Mouse (Mus musculus): ENCODE data around the gene Dact1.

The Dact1 gene

DNA sequence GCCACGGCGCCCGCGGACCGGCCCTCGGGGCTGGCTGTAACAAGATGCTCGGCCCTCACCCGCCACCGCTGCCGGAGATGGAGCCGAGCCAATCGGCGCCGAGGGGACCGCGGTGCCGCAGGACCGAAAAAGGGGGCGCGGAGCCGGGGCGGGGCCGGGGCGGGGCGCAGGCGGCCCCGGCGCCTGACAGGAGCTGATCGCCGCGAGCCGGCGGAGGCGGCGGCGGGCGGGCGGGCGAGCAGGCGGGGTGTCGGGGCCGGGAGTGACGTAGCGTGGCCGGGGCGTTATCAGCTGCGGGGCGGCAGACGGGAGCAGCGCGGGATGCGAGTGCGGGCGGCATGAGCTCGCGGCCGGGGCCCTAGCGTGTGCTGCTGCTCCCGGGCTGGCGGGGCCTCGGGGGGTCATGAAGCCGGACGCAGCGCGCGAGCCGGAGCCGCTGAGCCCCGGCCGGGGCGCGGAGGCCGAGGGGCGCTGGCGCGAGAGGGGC lies at the start of gene Dact1:
TSS of gene Dact1 (plus strand) at position 304 of the 487 bp plus-strand sequence.
- peak; percentile 85 for DNase-seq (ENCODE audit: low read depth, low spot score)

DNA sequence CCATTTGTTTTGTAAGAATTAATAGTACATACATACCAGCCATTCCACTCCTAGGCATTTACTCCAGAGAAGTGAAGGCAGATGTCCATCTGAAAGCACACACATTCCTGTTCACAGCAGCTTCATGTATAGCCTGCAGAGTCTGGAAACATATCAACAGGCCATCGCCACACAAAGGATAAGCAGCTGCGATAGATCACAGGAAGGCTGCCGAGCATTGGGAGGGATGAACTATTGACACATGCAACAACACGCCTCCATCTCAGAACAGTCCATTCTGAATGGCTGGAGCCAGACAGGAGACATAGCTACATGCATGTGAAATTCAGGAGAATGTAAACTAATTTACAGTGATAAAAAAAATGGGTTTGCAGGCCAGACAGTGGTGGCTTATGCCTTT lies 45.5 kb upstream of the Dact1 start:
- no peak for DNase-seq (ENCODE audit: low read depth, low spot score)

DNA sequence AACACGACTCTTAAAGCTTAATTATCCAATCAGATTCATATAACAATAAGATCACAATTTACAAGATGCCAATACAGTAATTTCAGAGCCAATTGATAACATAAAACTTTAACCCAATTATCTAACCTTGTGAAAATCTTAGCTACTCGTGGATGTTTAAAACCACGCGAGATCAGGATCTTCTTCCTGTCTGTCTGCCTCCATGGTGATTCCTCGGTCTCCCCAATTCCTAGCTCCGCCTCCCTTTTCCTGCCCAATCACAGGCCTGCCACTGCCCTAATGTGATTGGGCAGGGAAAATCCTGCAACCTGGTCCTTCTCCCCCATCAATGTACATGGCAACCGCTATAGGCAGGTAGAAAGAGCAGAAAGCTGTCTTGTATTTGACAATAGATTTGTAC lies 40.3 kb upstream of the Dact1 start:
- DNase-seq (ENCODE audit: low read depth, low spot score) = no peak

DNA sequence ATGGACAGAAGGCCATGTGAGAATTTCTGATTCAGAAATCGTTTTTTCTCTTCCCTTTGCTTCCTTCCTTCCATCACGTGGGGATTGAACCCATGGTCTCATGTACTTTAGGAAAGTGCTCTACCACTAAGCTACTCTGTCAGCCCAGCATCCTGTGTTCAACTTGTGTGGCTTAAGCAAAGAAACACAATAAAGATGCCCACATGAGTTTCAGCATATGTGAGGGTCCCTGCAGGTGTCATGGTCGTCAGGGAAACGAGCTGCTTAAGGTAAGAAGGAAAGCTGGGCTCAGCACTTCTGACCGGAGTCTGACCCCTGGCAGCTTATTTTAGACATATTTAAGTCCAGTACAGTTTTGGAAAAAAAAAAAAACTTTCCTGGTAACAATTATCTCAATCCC lies 38.6 kb upstream of the Dact1 start:
- no peak for DNase-seq (ENCODE audit: low read depth, low spot score)

DNA sequence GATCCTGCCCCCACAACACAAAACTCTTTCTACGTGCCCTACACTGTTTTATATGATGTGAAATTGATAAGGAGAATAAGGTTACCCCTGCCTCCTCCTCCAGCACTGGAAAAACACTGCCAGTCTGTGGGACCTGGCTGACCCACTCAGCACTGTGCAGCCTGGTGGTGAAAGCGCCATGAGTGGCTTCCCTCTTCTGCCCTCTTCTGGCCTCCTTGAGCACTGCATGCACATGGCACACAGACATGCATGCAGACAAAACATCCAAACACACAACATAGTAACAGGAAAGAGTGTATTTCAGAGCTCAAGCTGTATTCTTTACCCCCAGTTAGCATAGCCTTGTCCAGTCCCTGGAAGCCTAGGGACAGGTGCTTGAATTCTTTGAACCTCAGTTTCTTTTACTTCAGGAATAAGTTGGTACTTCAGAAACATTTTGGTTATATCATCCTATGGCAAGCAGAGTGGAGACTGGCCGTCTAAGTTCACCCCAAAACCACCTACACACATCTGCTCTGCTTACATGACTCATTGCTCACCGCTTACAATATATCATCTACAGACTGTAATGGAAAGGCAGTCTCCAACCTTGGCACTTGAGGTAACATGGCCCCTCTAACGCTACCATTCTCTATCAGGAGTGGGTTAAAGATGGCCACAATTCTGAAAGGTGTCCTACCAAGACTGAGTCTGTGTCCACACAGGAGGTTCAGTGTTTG lies 35.0 kb upstream of the Dact1 start:
- no peak for DNase-seq (ENCODE audit: low read depth, low spot score)

DNA sequence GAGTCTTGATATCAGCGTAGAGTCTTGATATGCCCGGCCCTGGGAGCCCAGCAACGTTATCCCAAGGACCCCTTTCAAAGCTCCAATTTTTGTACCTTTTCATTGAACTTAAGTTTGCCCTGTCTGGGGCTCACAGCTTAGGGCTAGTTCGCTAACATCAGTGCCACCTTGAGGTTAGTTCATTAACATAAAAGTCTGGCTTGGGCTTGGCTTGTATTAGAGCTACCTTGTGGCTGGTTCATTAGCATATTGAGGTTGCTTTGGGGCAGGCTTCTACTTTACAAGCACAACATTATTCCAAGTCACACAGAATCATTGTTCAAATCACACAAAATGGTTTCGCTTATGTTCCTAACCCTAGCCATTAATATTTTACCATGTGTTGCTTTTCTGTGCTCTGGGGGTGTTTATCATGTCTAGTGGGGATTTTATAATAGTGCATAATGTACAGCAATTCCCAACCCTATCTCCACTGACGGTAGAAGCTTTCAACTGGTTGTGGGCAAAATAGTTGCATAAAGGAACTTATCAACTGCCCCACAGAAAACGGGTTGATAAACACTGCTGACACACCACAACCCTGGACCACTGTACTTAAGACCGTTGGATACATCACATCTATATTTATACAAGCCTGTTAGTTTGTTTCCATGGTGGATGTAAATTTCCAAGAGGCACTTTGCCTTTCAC lies 33.6 kb upstream of the Dact1 start:
- no peak for DNase-seq (ENCODE audit: low read depth, low spot score)

DNA sequence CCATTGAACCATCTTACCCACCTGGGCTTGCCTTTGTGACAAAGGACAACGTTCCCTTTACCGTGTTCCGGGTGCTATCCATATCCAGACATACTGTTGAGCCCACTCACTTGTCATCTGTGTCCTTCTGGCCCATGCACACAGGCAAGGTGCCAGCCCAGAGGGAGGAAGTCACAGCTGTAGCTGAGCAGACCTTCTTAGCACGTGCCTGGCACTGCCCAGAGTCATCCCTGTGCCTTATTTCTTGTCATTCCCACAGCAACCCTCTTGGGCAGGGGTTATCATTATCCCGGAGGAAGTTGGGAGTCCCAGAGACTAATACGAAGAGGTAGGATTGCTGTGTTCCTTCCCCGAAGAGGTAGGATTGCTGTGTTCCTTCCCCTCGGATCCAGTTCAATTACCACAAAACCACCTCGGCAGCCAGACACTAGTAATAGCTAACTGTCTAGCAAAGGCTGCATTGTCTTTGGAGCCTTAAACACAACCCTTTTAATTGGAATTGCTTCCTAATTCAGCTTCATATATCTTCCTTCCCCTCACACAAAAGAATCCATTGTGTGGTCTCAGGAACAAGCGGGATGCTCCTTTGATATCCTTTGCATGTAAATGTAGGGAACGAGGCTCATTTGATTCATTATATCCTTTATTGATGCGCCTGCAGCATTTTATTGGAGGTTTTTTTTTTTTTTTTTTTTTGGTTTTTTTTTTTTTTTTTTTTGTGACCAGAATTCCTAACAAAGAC lies 30.0 kb upstream of the Dact1 start:
- no peak for DNase-seq (ENCODE audit: low read depth, low spot score)

DNA sequence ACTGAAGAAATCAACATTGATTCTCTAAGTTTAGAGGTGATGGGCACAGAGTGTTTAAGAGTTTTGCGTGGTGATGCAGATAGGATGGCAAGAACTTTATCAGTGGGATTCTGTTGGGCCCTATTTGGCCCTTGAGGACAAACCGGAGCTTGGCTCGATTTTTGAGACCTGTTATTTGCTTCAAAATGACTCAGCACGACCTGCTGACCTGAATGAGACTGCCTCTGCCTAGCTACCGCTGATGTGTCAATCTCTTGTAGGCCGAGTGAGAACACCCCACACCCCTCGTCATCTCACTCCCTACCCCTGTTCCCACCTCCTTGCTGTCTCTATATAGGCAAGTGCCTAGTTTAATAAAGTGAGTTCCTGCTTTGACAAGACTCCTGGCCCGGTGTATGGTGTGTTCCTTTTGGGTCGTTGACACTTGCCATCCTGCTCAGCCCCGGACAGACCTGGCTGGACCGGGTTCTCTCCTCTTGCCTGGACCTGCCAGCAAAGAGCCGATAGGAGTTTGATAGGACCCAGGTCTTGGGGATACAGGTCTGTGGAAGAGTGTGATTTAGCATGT lies 28.4 kb upstream of the Dact1 start:
- DNase-seq (ENCODE audit: low read depth, low spot score) = no peak

DNA sequence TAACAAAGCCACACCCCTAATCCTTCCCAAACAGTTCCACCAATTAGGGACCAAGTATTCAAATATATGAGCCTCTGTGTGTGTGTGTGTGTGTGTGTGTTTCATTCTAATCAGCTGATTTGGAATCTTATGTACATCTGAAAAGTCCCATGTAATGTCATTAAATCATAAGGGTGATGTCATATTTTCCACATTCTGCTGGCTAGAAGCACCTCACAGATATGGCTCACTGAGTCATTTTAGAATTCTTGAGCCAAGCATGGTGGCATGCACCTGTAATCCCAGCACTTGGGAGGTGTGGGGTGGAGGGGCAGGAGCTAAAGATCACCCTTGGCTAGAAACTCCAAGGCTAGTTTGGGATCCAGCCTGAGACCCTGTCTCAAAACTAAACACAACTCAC lies 24.3 kb upstream of the Dact1 start:
- no peak for DNase-seq (ENCODE audit: low read depth, low spot score)

DNA sequence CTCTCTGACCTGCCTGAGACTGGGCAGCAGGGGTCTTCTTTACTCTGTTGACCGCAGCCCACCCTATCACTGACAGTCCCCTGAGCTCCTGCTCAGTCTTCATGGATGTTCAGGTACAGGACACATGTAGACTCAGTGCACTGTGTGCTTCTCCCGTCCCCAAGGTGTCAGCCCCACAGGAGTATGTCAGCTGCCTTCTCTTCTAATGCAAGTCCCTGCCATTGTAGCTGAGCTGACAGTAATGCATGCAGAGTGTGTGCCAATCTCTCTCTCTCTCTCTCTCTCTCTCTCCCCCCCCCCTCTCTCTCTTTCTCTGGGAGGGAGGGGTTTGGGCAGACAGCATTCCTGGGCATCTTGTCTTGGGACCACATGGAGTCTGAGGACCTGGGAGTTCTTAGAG lies 19.2 kb upstream of the Dact1 start:
- DNase-seq (ENCODE audit: low read depth, low spot score) = no peak

DNA sequence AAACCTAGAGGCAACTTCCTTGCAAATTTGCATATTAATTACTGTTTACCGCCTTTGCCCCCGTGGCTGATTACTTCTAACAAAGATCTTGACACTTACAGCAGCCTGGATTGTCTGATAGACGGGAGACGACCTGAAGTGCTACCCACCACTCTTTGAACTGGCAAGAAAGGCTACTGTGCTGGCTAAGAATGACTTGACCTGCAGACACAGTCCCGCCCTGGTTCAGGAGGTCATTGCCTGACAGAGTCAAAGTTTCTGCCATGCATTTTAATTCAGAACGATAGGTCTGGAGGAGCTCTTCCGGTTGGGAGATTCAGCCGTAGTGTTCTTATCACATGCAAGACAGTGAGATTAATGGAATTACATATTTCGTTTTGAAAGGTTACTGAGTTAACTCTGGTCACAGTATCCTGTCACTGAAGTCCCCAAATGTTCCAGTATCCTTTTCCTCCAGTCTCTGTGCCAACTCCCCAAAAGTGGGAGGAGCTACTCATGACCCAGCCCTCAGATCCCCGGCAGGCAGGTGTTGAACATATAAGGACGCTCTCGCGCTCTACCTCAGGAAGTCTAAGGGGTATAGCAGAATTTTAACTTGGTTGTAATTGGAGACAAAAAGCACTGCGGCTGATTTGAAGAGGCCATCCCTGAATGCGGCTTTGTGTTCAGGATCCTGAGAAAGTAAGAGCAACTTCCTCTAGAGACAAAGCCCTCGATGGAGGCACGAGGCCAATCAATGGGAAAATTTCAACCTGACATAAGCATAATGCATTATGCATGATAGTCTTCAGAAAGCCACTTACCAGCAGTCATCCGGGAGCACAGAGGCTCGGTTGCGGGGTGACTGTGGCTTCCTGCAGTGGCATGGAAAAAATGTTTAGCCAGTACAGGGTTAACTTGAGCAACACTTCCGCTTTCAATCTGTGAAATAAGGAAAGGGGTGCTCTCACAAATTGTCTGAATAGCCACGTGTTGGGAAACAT lies 15.4 kb upstream of the Dact1 start:
- DNase-seq (ENCODE audit: low read depth, low spot score) = no peak

DNA sequence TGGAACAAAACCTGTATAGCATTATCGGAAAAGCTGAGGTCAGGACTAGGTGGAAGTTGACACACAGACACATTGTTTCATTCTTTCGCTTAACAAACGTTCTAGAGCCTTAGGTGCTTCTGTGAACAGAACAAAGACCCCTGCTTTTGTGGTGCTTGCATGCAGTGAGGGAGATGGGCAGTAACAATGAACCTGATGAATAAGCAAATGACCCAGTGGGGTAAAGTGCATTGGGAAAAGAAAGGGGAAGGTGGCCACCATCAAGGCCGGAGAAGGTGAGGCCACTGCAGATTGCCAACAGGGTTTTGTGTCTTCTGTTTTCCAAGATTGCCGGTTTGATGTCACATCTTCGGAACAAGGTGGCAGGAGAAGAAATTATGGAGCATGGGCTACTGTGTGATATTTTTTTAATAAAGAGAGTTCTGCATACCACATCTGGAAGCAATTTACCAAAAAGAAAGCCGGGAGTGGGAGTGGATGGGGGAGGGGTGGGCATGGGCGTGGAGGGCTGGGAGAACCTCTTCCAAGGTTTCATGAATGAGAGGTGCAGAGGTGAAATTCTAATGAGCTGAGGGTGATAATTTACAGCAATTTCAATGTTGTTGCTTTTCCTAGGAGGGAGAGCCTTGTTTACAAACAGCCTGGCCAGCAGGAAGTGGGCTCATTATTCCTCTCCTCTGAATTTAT lies 12.7 kb upstream of the Dact1 start:
- no peak for DNase-seq (ENCODE audit: low read depth, low spot score)

DNA sequence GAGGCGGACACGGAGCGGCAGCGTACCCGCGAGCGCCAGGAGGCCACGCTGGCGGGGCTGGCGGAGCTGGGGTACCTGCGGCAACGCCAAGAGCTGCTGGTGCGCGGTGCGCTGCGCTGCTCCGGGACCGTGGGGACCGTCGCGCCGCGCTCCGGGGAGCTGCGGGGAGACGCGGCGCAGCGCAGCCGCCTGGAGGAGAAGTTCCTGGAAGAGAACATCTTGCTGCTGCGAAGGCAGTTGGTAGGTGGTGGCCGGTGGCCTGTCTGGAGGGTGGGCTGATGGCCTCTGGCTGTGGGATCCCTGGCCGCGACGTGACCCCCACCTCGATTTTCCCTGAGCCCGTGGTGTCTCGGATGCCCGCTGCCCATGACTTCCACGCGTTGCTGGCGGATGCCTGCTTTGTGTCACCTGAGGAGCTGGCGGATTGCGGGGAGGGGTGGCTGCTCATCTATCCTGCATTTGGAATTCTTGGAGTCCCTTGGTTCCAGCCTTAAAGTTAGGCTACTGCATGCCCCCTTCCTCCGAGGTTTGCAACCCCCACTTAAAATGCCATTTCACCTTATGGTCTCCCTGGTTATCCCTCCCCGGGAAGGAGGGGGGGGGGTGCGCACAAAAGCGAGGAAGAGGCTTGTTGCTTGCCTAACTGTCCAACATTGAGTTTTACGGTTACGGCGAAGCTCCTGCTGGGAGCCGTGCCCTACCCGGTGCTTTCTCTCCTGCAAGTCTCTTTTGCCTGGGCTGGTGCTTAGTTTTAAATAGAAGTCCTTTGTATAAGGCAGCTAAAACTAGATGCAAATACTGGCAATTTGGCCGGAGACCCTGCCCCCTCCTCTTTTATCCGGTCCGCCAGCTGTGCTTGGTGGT lies 616 bp downstream of the Dact1 start:
- peak; percentile 57 for DNase-seq (ENCODE audit: low read depth, low spot score)

DNA sequence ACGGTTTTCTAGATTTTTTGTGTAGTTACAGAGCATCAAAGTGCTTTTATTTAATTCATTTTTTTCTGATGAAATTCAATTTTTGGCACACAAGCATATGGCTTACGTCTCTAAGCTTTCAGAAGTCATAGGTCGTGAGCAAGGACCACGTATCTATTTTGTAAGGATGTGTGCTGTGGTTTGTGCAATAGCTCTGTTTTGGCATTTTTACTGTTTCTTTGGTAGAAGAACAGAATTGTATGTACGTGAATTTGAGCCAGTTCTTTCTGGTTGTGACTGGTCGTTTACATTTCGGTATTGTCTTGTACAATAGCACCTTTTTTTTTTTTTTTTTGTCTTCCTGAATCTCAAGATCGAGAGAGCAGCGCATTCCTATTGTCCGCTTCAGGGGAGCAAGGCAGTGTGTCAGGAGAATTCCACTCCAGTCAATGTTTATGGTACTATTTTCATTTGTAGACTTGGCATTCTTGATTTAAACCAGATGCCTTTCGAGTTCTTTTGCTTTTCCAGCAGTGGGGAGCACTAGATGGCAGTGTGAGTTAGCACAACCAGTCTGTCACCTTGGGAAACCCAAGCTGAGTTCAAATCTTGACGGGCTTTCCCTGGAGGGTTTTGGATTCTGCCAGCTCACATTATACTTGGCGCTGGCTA lies 1.7 kb downstream of the Dact1 start:
- DNase-seq (ENCODE audit: low read depth, low spot score) = peak; percentile 75

DNA sequence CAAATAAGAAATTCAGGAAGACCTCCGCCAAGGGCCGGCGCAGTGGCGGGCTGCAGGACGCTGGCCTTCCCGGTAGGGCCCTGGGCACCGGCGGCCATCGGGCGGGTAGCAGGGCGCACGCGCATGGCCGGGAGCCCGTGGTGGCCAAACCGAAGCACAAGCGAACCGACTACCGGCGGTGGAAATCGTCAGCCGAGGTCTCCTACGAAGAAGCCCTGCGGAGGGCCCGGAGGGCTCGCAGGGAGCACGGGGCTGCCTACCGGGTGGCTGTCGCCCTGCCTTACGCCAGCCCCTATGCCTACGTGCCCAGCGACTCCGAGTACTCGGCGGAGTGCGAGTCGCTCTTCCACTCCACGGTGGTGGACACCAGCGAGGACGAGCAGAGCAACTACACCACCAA lies 8.6 kb downstream of the Dact1 start:
- DNase-seq (ENCODE audit: low read depth, low spot score) = no peak

DNA sequence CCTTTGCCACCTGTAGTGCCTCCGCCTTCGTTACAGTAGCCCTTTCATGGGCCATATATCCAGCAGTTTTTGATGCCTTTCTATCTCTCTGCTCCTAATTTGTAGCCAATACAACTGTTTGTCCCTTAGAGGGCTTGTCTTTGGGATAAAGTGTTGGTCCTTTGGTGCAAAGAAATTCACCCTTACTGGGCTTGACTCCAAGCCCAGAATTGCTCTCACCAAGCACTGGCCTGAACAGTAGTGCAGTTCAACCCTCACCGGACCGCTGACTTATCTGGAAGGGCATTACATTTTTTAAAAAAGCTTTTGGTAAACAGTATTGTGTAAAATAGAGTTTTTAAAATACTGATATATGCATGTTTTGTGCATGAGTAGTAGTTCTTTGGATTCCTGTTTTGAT lies 9.9 kb downstream of the Dact1 start:
- no peak for DNase-seq (ENCODE audit: low read depth, low spot score)

DNA sequence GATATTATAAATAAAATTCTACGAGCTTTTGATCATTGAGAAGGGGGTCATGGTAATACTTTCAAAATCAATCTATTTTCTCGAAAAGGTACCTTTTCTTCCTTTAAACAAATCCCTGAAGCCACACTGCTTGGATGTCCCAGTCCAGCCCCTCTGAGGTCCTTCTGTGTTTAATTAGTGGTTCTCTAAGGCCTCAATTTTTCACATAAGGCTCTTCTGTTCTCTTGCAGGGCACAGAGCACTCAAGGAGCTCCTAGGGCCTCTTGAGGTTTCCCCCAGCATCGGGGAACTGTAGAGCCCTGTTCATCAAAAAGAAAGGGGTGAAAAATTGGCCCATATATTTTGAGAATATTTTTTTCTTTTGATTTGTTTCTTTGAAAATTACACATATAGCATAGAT lies 23.0 kb downstream of the Dact1 start:
- no peak for DNase-seq (ENCODE audit: low read depth, low spot score)

DNA sequence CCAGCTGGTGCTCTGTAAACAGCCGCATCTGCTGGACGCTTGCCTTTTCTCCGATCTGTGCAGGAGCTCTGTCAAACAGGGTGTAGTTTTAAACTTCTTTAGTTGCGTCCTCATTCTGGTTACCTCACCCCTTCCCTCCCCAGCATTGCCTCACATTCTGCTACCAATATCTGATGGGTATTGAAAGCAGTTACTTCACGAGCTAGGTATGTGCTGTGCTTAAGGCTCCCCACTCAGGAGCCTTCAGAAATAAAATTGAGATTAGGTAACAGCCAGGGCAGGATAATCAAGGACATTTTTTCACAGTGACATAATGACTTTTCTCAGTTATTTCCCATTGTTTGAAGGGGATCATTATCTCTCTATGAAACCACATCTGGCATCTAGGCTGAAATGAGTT lies 23.9 kb downstream of the Dact1 start:
- no peak for DNase-seq (ENCODE audit: low read depth, low spot score)

DNA sequence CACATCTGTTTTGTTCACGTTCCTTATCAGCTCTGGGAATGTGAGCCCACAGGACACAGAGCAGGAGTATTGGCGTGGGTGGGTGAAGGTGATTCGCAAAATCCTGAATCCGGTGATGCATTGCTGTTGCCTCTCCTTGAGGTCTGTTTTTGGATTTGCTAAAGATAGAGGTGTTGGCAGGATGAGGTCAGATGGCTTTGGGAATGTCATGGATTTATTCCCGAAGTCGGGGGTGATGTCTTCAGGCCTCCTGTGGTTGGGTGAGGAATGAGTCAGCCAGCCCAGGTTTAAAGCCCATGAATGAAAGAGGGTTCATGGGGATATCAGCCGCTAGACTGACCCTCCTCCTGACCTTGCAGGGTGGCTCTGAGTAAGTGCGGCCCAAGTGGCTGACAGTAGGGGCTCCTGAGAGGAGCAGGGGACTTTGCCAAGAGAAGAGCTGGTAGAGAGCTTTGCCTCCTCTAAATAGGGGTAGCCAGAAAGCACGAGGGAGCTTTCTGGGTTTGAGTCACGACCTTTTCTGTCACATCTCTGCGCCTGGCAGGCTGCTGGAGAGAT lies 27.4 kb downstream of the Dact1 start:
- DNase-seq (ENCODE audit: low read depth, low spot score) = no peak
